Mouse (Mus musculus): ENCODE results near the gene Prkx. TPM values are rescaled to one million over a fixed set of nuclear protein-coding genes. Genes with fewer than 3 reads are reported as not detected.

Prkx gene
- polyA plus RNA-seq (2014; fragmentation: Nextera tagmentation; extraction: Ambion mirVana) = 13.3 and 14.7 TPM in 2 replicates

GRCm38 (mm10) chrX:77796238-77796835 lies at the start of gene Prkx:
TSS of gene Prkx (minus strand) at chrX:77796278.
- Histone ChIP-seq H3K27ac (replicated peaks in 1 of 2; ENCODE audit: control insufficient read depth in 1 of 2, insufficient read depth in 1 of 2, low read depth in 2 of 2, low read length in 2 of 2) (peak within 1 kb of the TSS; percentile 51 to 72), H3K27me3 (ENCODE audit: control insufficient read depth, insufficient read depth, low read length) (no peaks in the 10 kb centered on the region), H3K9ac (ENCODE audit: low read length) (peak within 1 kb of the TSS; percentile 73), H3K36me3 (ENCODE audit: control insufficient read depth, insufficient read depth, low read length) (no peaks in the 10 kb centered on the region), H3K4me2 (ENCODE audit: low read length) (peak within 1 kb of the TSS; percentile 71), H3K4me1 (ENCODE audit: control insufficient read depth in 2 of 2, insufficient read depth in 2 of 2, low read length in 2 of 2) (peaks cover 4 to 7% of the 10 kb centered on the region in 2 experiments; a peak in 1 of 4 replicates), H3K9me3 (ENCODE audit: control insufficient read depth, low read length) (no peaks in the 10 kb centered on the region), H3K4me3 (ENCODE audit: control insufficient read depth in 1 of 2, insufficient read depth in 1 of 2, low read depth in 1 of 2, low read length in 2 of 2) (peak within 1 kb of the TSS; percentile 64 to 70)
- 26% methylated on average over 18 of the region's 19 CpGs for WGBS
- peak; percentile 8; the same call in 1 of the 2 replicates for ATAC-seq (ENCODE audit: insufficient number of reproducible peaks, insufficient read depth, low FRiP score, low read depth)

- H3K27ac ChIP-seq (replicated peaks in 1 of 2; ENCODE audit: control insufficient read depth in 1 of 2, insufficient read depth in 1 of 2, low read depth in 2 of 2, low read length in 2 of 2) = no peak overlapping the region
- no peak overlapping the region for H3K9ac ChIP-seq (ENCODE audit: low read length)
- H3K4me3 ChIP-seq (ENCODE audit: control insufficient read depth in 1 of 2, insufficient read depth in 1 of 2, low read depth in 1 of 2, low read length in 2 of 2) = no peak overlapping the region
- H3K4me2 ChIP-seq (ENCODE audit: low read length) = no peak overlapping the region
- no peak for ATAC-seq (ENCODE audit: insufficient number of reproducible peaks, insufficient read depth, low FRiP score, low read depth)
- 44% methylated on average over 6 of the region's 6 CpGs for WGBS
- H3K27me3 ChIP-seq (ENCODE audit: control insufficient read depth, insufficient read depth, low read length) = no peaks in the 10 kb centered on the region
- no peaks in the 10 kb centered on the region for H3K36me3 ChIP-seq (ENCODE audit: control insufficient read depth, insufficient read depth, low read length)
- H3K9me3 ChIP-seq (ENCODE audit: control insufficient read depth, low read length) = no peaks in the 10 kb centered on the region
- H3K4me1 ChIP-seq (ENCODE audit: control insufficient read depth in 2 of 2, insufficient read depth in 2 of 2, low read length in 2 of 2) = no peaks in the 10 kb centered on the region
Observed at GRCm38 (mm10) chrX:77812031-77812430, 16.0 kb upstream of the Prkx start.

DNA sequence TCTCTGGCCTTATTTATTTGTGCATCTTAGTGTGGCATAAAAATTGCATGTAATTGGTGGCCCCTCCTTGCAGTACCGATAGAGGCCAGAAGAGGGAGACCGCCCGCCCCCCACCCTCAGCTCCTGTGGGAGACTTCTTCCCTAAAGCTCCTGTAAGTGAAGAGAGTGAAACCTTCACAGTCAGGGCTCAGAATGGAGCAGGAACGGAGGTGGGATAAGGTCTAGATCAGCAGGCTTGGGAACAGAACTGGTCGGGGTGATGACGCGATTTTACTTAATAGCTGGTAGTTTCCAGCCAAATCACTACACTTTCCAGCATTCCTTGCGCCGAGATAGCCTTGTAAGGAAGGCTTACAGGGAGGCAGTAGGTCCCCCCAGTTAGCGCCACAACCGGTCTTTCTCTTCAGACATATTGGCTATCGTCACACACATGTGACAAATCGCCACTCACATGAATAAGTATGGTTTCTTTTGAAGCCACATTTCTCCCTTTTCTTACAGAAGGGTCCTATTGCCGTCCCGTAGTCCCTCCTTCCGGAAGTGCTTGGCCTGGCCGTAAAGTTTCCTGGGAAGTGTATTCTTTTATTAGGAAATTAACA lies 14.6 kb upstream of the Prkx start:
- Histone ChIP-seq H3K27me3 (ENCODE audit: control insufficient read depth, insufficient read depth, low read length) (no peaks in the 10 kb centered on the region), H3K4me3 (ENCODE audit: control insufficient read depth in 1 of 2, insufficient read depth in 1 of 2, low read depth in 1 of 2, low read length in 2 of 2) (peak overlapping the region; percentile 43 to 67), H3K4me2 (ENCODE audit: low read length) (peak overlapping the region; percentile 55), H3K4me1 (ENCODE audit: control insufficient read depth in 2 of 2, insufficient read depth in 2 of 2, low read length in 2 of 2) (no peaks in the 10 kb centered on the region), H3K36me3 (ENCODE audit: control insufficient read depth, insufficient read depth, low read length) (no peaks in the 10 kb centered on the region), H3K9me3 (ENCODE audit: control insufficient read depth, low read length) (no peaks in the 10 kb centered on the region), H3K9ac (ENCODE audit: low read length) (peak overlapping the region; percentile 59), H3K27ac (replicated peaks in 1 of 2; ENCODE audit: control insufficient read depth in 1 of 2, insufficient read depth in 1 of 2, low read depth in 2 of 2, low read length in 2 of 2) (peak overlapping the region; percentile 58 to 85; a peak in 3 of 4 replicates)
- 25% methylated on average over 17 of the region's 17 CpGs for WGBS
- peak; percentile 35; the same call in 1 of the 2 replicates for ATAC-seq (ENCODE audit: insufficient number of reproducible peaks, insufficient read depth, low FRiP score, low read depth)

DNA sequence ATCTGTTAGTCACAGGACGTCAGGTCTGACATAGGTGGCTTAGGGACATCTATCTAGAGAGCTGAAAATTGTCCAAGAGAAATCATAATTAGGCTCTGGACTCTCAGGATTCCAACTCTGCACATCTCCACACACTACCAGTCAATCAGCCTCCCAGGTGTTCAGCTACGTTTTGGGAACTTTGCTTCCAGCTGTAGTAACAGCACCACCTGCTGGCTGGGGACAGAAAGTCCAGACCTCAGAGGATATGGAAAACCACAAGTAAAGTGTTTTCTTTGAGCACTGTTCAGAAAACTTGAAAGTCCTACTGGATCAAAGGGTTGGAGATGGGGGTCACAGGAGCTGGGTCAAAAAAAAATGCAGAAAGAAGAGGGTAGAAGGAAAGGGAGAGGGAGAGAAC lies 12.5 kb upstream of the Prkx start:
- Histone ChIP-seq H3K4me2 (ENCODE audit: low read length) (no peak overlapping the region), H3K4me3 (ENCODE audit: control insufficient read depth in 1 of 2, insufficient read depth in 1 of 2, low read depth in 1 of 2, low read length in 2 of 2) (no peak overlapping the region), H3K27ac (replicated peaks in 1 of 2; ENCODE audit: control insufficient read depth in 1 of 2, insufficient read depth in 1 of 2, low read depth in 2 of 2, low read length in 2 of 2) (no peak overlapping the region), H3K27me3 (ENCODE audit: control insufficient read depth, insufficient read depth, low read length) (no peaks in the 10 kb centered on the region), H3K9ac (ENCODE audit: low read length) (no peak overlapping the region), H3K36me3 (ENCODE audit: control insufficient read depth, insufficient read depth, low read length) (no peaks in the 10 kb centered on the region), H3K4me1 (ENCODE audit: control insufficient read depth in 2 of 2, insufficient read depth in 2 of 2, low read length in 2 of 2) (no peaks in the 10 kb centered on the region), H3K9me3 (ENCODE audit: control insufficient read depth, low read length) (no peaks in the 10 kb centered on the region)
- no peak for ATAC-seq (ENCODE audit: insufficient number of reproducible peaks, insufficient read depth, low FRiP score, low read depth)
- whole genome bisulfite sequencing = 20% methylated on average over 2 of the region's 2 CpGs

GRCm38 (mm10) chrX:77802293-77802692 lies 6.2 kb upstream of the Prkx start:
- Histone ChIP-seq H3K27ac (replicated peaks in 1 of 2; ENCODE audit: control insufficient read depth in 1 of 2, insufficient read depth in 1 of 2, low read depth in 2 of 2, low read length in 2 of 2) (no peak overlapping the region), H3K9ac (ENCODE audit: low read length) (no peak overlapping the region), H3K9me3 (ENCODE audit: control insufficient read depth, low read length) (no peaks in the 10 kb centered on the region), H3K4me3 (ENCODE audit: control insufficient read depth in 1 of 2, insufficient read depth in 1 of 2, low read depth in 1 of 2, low read length in 2 of 2) (no peak overlapping the region), H3K36me3 (ENCODE audit: control insufficient read depth, insufficient read depth, low read length) (no peaks in the 10 kb centered on the region), H3K4me2 (ENCODE audit: low read length) (no peak overlapping the region), H3K4me1 (ENCODE audit: control insufficient read depth in 2 of 2, insufficient read depth in 2 of 2, low read length in 2 of 2) (no peaks in the 10 kb centered on the region), H3K27me3 (ENCODE audit: control insufficient read depth, insufficient read depth, low read length) (no peaks in the 10 kb centered on the region)
- WGBS = 62% methylated on average over 2 of the region's 2 CpGs
- ATAC-seq (ENCODE audit: insufficient number of reproducible peaks, insufficient read depth, low FRiP score, low read depth) = no peak

- H3K4me1 ChIP-seq (ENCODE audit: control insufficient read depth in 2 of 2, insufficient read depth in 2 of 2, low read length in 2 of 2) = peaks cover 0 to 1% of the 10 kb centered on the region in 2 experiments; a peak in 1 of 4 replicates
- no peaks in the 10 kb centered on the region for H3K27me3 ChIP-seq (ENCODE audit: control insufficient read depth, insufficient read depth, low read length)
- H3K9ac ChIP-seq (ENCODE audit: low read length) = no peak overlapping the region
- WGBS = 42% methylated on average over 1 of the region's 1 CpGs
- H3K9me3 ChIP-seq (ENCODE audit: control insufficient read depth, low read length) = no peaks in the 10 kb centered on the region
- H3K4me3 ChIP-seq (ENCODE audit: control insufficient read depth in 1 of 2, insufficient read depth in 1 of 2, low read depth in 1 of 2, low read length in 2 of 2) = no peak overlapping the region
- no peaks in the 10 kb centered on the region for H3K36me3 ChIP-seq (ENCODE audit: control insufficient read depth, insufficient read depth, low read length)
- H3K27ac ChIP-seq (replicated peaks in 1 of 2; ENCODE audit: control insufficient read depth in 1 of 2, insufficient read depth in 1 of 2, low read depth in 2 of 2, low read length in 2 of 2) = no peak overlapping the region
- ATAC-seq (ENCODE audit: insufficient number of reproducible peaks, insufficient read depth, low FRiP score, low read depth) = no peak
- no peak overlapping the region for H3K4me2 ChIP-seq (ENCODE audit: low read length)
Observed at GRCm38 (mm10) chrX:77801543-77801942, 5.5 kb upstream of the Prkx start.

GRCm38 (mm10) chrX:77799554-77799953 lies 3.5 kb upstream of the Prkx start:
- H3K27ac ChIP-seq (replicated peaks in 1 of 2; ENCODE audit: control insufficient read depth in 1 of 2, insufficient read depth in 1 of 2, low read depth in 2 of 2, low read length in 2 of 2) = no peak overlapping the region
- H3K36me3 ChIP-seq (ENCODE audit: control insufficient read depth, insufficient read depth, low read length) = no peaks in the 10 kb centered on the region
- 68% methylated on average over 3 of the region's 3 CpGs for WGBS
- H3K4me1 ChIP-seq (ENCODE audit: control insufficient read depth in 2 of 2, insufficient read depth in 2 of 2, low read length in 2 of 2) = peaks cover 2% of the 10 kb centered on the region in 2 experiments; a peak in 1 of 4 replicates
- H3K9ac ChIP-seq (ENCODE audit: low read length) = no peak overlapping the region
- ATAC-seq (ENCODE audit: insufficient number of reproducible peaks, insufficient read depth, low FRiP score, low read depth) = no peak
- no peaks in the 10 kb centered on the region for H3K27me3 ChIP-seq (ENCODE audit: control insufficient read depth, insufficient read depth, low read length)
- no peaks in the 10 kb centered on the region for H3K9me3 ChIP-seq (ENCODE audit: control insufficient read depth, low read length)
- no peak overlapping the region for H3K4me3 ChIP-seq (ENCODE audit: control insufficient read depth in 1 of 2, insufficient read depth in 1 of 2, low read depth in 1 of 2, low read length in 2 of 2)
- H3K4me2 ChIP-seq (ENCODE audit: low read length) = no peak overlapping the region
